Mouse (Mus musculus) gastrocnemius, postnatal 4 days (tissue): ENCODE measurements around the gene Adamts17. TPM values are rescaled to one million over a fixed set of nuclear protein-coding genes. Genes with fewer than 3 reads are reported as not detected.
A peak's percentile ranks its signal among the peaks of the same experiment; 100 is the strongest.

Experiments used
- DNase-seq, 2 experiments: peaks; one replicate each; pipeline ENCODE4 v3.0.0; 2021 to 2022; ENCODE audit warnings: low spot score in 2 of 2, mixed read lengths in 2 of 2
- total RNA-seq, 2 experiments: library from RNA; stranded (reverse); gene quantifications; 2 replicates each; pipeline ENCODE4 v1.2.3; 2021

Gene Adamts17
- total RNA-seq, 2 experiments from 2014 or later: 10.5 to 14.1 TPM

- DNase-seq: peak in 1 of 2 experiments; percentile 5
Observed at GRCm38 (mm10) chr7:66967206-66967919, 127.8 kb downstream of the Adamts17 start.

GRCm38 (mm10) chr7:66968661-66969060 is 129.1 kb downstream of the Adamts17 start:
- DNase-seq: peak in 1 of 2 experiments; percentile 5

GRCm38 (mm10) chr7:66969199-66969598 is 129.7 kb downstream of the Adamts17 start:
- DNase-seq: no peak

GRCm38 (mm10) chr7:66970235-66970634 is 130.7 kb downstream of the Adamts17 start:
- no peak for DNase-seq

GRCm38 (mm10) chr7:66970974-66971373 is 131.4 kb downstream of the Adamts17 start:
- no peak for DNase-seq

- no peak for DNase-seq
Observed at GRCm38 (mm10) chr7:66974859-66975258, 135.3 kb downstream of the Adamts17 start.

- DNase-seq: no peak
Observed at GRCm38 (mm10) chr7:66976371-66976770, 136.8 kb downstream of the Adamts17 start.

GRCm38 (mm10) chr7:66981591-66981990 is 142.1 kb downstream of the Adamts17 start:
- DNase-seq: no peak

- no peak for DNase-seq
Observed at GRCm38 (mm10) chr7:66982084-66982483, 142.5 kb downstream of the Adamts17 start.

GRCm38 (mm10) chr7:66987671-66988070 is 148.1 kb downstream of the Adamts17 start:
- DNase-seq: no peak

- DNase-seq: no peak
Observed at GRCm38 (mm10) chr7:66988441-66988840, 148.9 kb downstream of the Adamts17 start.

- DNase-seq: no peak
Observed at GRCm38 (mm10) chr7:66989357-66990045, 150.0 kb downstream of the Adamts17 start.

GRCm38 (mm10) chr7:66998821-66999220 is 159.3 kb downstream of the Adamts17 start:
- DNase-seq: no peak

GRCm38 (mm10) chr7:67003648-67004047 is 164.1 kb downstream of the Adamts17 start:
- DNase-seq: no peak

- DNase-seq: no peak
Observed at GRCm38 (mm10) chr7:67004220-67004619, 164.7 kb downstream of the Adamts17 start.

- DNase-seq: no peak
Observed at GRCm38 (mm10) chr7:67009841-67010240, 170.3 kb downstream of the Adamts17 start.

- DNase-seq: peak in 1 of 2 experiments; percentile 6
Observed at GRCm38 (mm10) chr7:67012011-67012751, 172.6 kb downstream of the Adamts17 start.

- peak in 1 of 2 experiments; percentile 40 for DNase-seq
Observed at GRCm38 (mm10) chr7:67013211-67013895, 173.8 kb downstream of the Adamts17 start.

- no peak for DNase-seq
Observed at GRCm38 (mm10) chr7:67019937-67020336, 180.4 kb downstream of the Adamts17 start.

- DNase-seq: no peak
Observed at GRCm38 (mm10) chr7:67026114-67027070, 186.9 kb downstream of the Adamts17 start.
